Mouse (Mus musculus) urinary bladder, postnatal 14 days (tissue): ENCODE data around the gene Rps2.

Experiments
- DNase-seq: peaks from one replicate; pipeline ENCODE4 v3.0.0; 2021; ENCODE audit warnings: low spot score

The Rps2 gene

GRCm38 (mm10) chr17:24769146-24769545 is 51.2 kb downstream of the Rps2 start:
- DNase-seq: no peak
